Mouse (Mus musculus) stomach, embryonic 16.5 days (tissue): ENCODE measurements at regions not wholly inside any gene's neighbourhood (a gene's known extent, or its start where the extent isn't known, plus 50 kb on each side); places are given as distances from the start of the nearest gene placed in this dataset.

Source experiments
- ATAC-seq: fragments of 200-750 bp; cut with Nextera tagmentation; 2 replicates; pipeline ENCODE4 v1.8.0; 2017; ENCODE audit warnings: moderate number of reproducible peaks, moderate TSS enrichment; ENCODE audit not compliant: insufficient read depth, low FRiP score
- H3K27ac ChIP-seq: fragments of 300-500 bp; sonication (generic); 2 replicates; pipeline ENCODE4 v1.5.1; 2014; ENCODE audit warnings: low read length
- H3K27me3 ChIP-seq: fragments of 300-500 bp; sonication (generic); 2 replicates; pipeline ENCODE4 v1.6.1; 2014; ENCODE audit warnings: low read length, control low read depth, mixed read lengths; ENCODE audit not compliant: control insufficient read depth, insufficient read depth
- H3K36me3 ChIP-seq: fragments of 300-500 bp; sonication (generic); 2 replicates; pipeline ENCODE4 v1.6.1; 2014; ENCODE audit warnings: low read length; ENCODE audit not compliant: control insufficient read depth, insufficient read depth
- H3K4me1 ChIP-seq: fragments of 300-500 bp; sonication (generic); 2 replicates; pipeline ENCODE4 v1.6.1; 2014; ENCODE audit warnings: low read length, control low read depth, mixed read lengths; ENCODE audit not compliant: control insufficient read depth, insufficient read depth
- H3K4me2 ChIP-seq: fragments of 300-500 bp; sonication (generic); 2 replicates; pipeline ENCODE4 v1.6.1; 2014; ENCODE audit warnings: low read depth, low read length, mixed read lengths
- H3K4me3 ChIP-seq: fragments of 300-500 bp; sonication (generic); replicated peaks from 2 replicates; pipeline ENCODE4 v1.5.1; 2014; ENCODE audit warnings: mild to moderate bottlenecking, low read length
- H3K9ac ChIP-seq: fragments of 300-500 bp; sonication (generic); 2 replicates; pipeline ENCODE4 v1.6.1; 2014; ENCODE audit warnings: low read length
- H3K9me3 ChIP-seq: fragments of 300-500 bp; sonication (generic); replicated peaks from 2 replicates; pipeline ENCODE4 v1.6.1; 2016; ENCODE audit warnings: low read length, control low read depth; ENCODE audit not compliant: control insufficient read depth
- WGBS: fragments of 180-500 bp; shearing (Covaris S2); extraction: QIAGEN DNeasy Blood & Tissue Kit; methylation state at CpG from one replicate; pipeline ENCODE4 v1.1.7; 2014; 5-methylcytosine and 5-hydroxymethylcytosine counted together

DNA sequence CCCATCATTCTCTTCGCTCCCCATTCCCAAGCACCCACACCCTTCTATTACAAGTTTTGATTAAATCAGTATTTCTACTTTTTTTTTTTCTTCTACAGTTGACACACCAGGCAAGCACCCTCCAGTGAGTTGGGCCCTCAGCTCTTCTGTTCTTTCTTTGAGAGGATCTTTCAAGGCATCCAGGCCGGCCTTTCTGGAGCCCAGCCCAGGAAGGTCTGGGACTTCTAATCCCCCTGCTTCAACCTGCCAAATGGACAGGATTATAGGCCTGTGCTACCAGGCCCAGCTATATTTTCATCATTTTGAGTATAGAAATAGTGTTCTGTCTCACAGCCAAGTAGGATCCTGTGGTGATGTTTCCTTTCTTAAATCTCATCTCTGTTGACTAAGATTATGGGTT, 94.0 kb upstream of the Nebl start:
- 68% methylated on average over 2 of the region's 2 CpGs for WGBS
- Histone ChIP-seq H3K27me3 (no peaks in the 10 kb centered on the region), H3K9ac (no peak overlapping the region), H3K9me3 (no peaks in the 10 kb centered on the region), H3K36me3 (no peaks in the 10 kb centered on the region), H3K27ac (no peak overlapping the region), H3K4me3 (no peak overlapping the region), H3K4me2 (no peak overlapping the region), H3K4me1 (no peaks in the 10 kb centered on the region)
- ATAC-seq: no peak

GRCm38 (mm10) chr2:17824176-17824575, 92.9 kb upstream of the Nebl start:
- Histone ChIP-seq H3K9ac (no peak overlapping the region), H3K4me3 (no peak overlapping the region), H3K27ac (no peak overlapping the region), H3K36me3 (no peaks in the 10 kb centered on the region), H3K9me3 (no peaks in the 10 kb centered on the region), H3K4me2 (no peak overlapping the region), H3K4me1 (no peaks in the 10 kb centered on the region), H3K27me3 (no peaks in the 10 kb centered on the region)
- no peak for ATAC-seq
- 69% methylated on average over 5 of the region's 5 CpGs for WGBS

GRCm38 (mm10) chr2:17822621-17823006, 91.3 kb upstream of the Nebl start:
- H3K4me2 ChIP-seq: no peak overlapping the region
- H3K36me3 ChIP-seq: no peaks in the 10 kb centered on the region
- no peak overlapping the region for H3K4me3 ChIP-seq
- H3K27ac ChIP-seq: no peak overlapping the region
- no peaks in the 10 kb centered on the region for H3K27me3 ChIP-seq
- WGBS: 83% methylated on average over 4 of the region's 4 CpGs
- H3K4me1 ChIP-seq: no peaks in the 10 kb centered on the region
- H3K9me3 ChIP-seq: no peaks in the 10 kb centered on the region
- no peak for ATAC-seq
- no peak overlapping the region for H3K9ac ChIP-seq

GRCm38 (mm10) chr2:17821878-17822620, 90.8 kb upstream of the Nebl start:
- Histone ChIP-seq H3K27ac (no peak overlapping the region), H3K9ac (no peak overlapping the region), H3K9me3 (no peaks in the 10 kb centered on the region), H3K27me3 (no peaks in the 10 kb centered on the region), H3K36me3 (no peaks in the 10 kb centered on the region), H3K4me3 (no peak overlapping the region), H3K4me2 (no peak overlapping the region), H3K4me1 (no peaks in the 10 kb centered on the region)
- WGBS: 81% methylated on average over 13 of the region's 13 CpGs
- ATAC-seq: no peak

- no peak overlapping the region for H3K27ac ChIP-seq
- 28% methylated on average over 7 of the region's 7 CpGs for WGBS
- no peaks in the 10 kb centered on the region for H3K9me3 ChIP-seq
- no peak overlapping the region for H3K4me3 ChIP-seq
- no peaks in the 10 kb centered on the region for H3K36me3 ChIP-seq
- H3K9ac ChIP-seq: no peak overlapping the region
- no peak overlapping the region for H3K4me2 ChIP-seq
- ATAC-seq: no peak
- no peaks in the 10 kb centered on the region for H3K27me3 ChIP-seq
- H3K4me1 ChIP-seq: no peaks in the 10 kb centered on the region
Measured at GRCm38 (mm10) chr2:17811943-17812670, 80.8 kb upstream of the Nebl start.
